Mouse (Mus musculus) left cerebral cortex, postnatal 25 days (tissue): Measurements from ENCODE around the gene Slc10a7. TPM values are rescaled to one million over a fixed set of nuclear protein-coding genes. Genes with fewer than 3 reads are reported as not detected.

Experiments
- DNase-seq, 2 experiments: peaks; one replicate each; pipeline ENCODE4 v3.0.0; 2022; ENCODE audit warnings: low spot score in 2 of 2, mixed read lengths in 1 of 2
- intact Hi-C: fragments of 180-260 bp; cut with DNase I; formaldehyde crosslinking; loops from one replicate; pipeline ENCODE4 v1.15.1; 2025
- total RNA-seq, 2 experiments: library from RNA; stranded (reverse); gene quantifications; 2 replicates each; pipeline ENCODE4 v1.2.3; 2021

The Slc10a7 gene
- total RNA-seq, 2 experiments from 2014 or later, result 5.9 to 6.2 TPM

GRCm38 (mm10) chr8:78609301-78609700 lies 100.2 kb downstream of the Slc10a7 start:
- intact Hi-C loops, result no loop called here
- DNase-seq, result no peak

GRCm38 (mm10) chr8:78611019-78611418 lies 101.9 kb downstream of the Slc10a7 start:
- no peak for DNase-seq
- intact Hi-C loops, result no loop called here

GRCm38 (mm10) chr8:78622362-78622761 lies 113.2 kb downstream of the Slc10a7 start:
- DNase-seq, result no peak
- intact Hi-C loops, result no loop called here

GRCm38 (mm10) chr8:78623972-78624371 lies 114.8 kb downstream of the Slc10a7 start:
- intact Hi-C loops, result no loop called here
- DNase-seq, result no peak

- DNase-seq, result no peak
- intact Hi-C loops, result no loop called here
These were observed 115.7 kb downstream of the Slc10a7 start for GRCm38 (mm10) chr8:78624738-78625442.

- no peak for DNase-seq
- intact Hi-C loops, result no loop called here
These were observed 117.5 kb downstream of the Slc10a7 start for GRCm38 (mm10) chr8:78626632-78627031.

- intact Hi-C loops, result no loop called here
- DNase-seq, result no peak
These were observed 118.6 kb downstream of the Slc10a7 start for GRCm38 (mm10) chr8:78627793-78628192.

GRCm38 (mm10) chr8:78630414-78631164 lies 121.4 kb downstream of the Slc10a7 start:
- intact Hi-C loops, result no loop called here
- no peak for DNase-seq

GRCm38 (mm10) chr8:78633012-78633411 lies 123.9 kb downstream of the Slc10a7 start:
- no peak for DNase-seq
- intact Hi-C loops, result no loop called here

- intact Hi-C loops, result no loop called here
- no peak for DNase-seq
These were observed 124.9 kb downstream of the Slc10a7 start for GRCm38 (mm10) chr8:78634018-78634417.

- no peak for DNase-seq
- intact Hi-C loops, result no loop called here
These were observed 125.5 kb downstream of the Slc10a7 start for GRCm38 (mm10) chr8:78634523-78635240.

GRCm38 (mm10) chr8:78635241-78635771 lies 126.2 kb downstream of the Slc10a7 start:
- intact Hi-C loops, result no loop called here
- DNase-seq, result no peak

- intact Hi-C loops, result no loop called here
- no peak for DNase-seq
These were observed 132.8 kb downstream of the Slc10a7 start for GRCm38 (mm10) chr8:78641919-78642318.

GRCm38 (mm10) chr8:78642376-78642775 lies 133.2 kb downstream of the Slc10a7 start:
- intact Hi-C loops, result no loop called here
- DNase-seq, result no peak

GRCm38 (mm10) chr8:78647000-78647656 lies 138.0 kb downstream of the Slc10a7 start:
- DNase-seq, result peak in 1 of 2 experiments; percentile 67
- intact Hi-C loops, result loop anchor here (5.0 kb wide), 2 partner anchors 140 to 205 kb away; partner anchors contain the start of genes Rbmxl1 and Slc10a7

- no peak for DNase-seq
- intact Hi-C loops, result loop anchor here (2.0 to 5.0 kb wide), 3 partner anchors 141 to 585 kb away; partner anchors contain the start of genes Rbmxl1 and Slc10a7
These were observed 138.7 kb downstream of the Slc10a7 start for GRCm38 (mm10) chr8:78647846-78648245.

- intact Hi-C loops, result loop anchor here (1.0 to 5.0 kb wide), 4 partner anchors 142 to 586 kb away; partner anchors contain the start of genes Rbmxl1 and Slc10a7
- peak; percentile 69 to 82 for DNase-seq
These were observed 139.8 kb downstream of the Slc10a7 start for GRCm38 (mm10) chr8:78648918-78649317.

GRCm38 (mm10) chr8:78651670-78652069 lies 142.5 kb downstream of the Slc10a7 start:
- DNase-seq, result no peak
- intact Hi-C loops, result loop anchor here (2.0 kb wide), 1 partner anchor 89 kb away; no protein-coding TSS in a partner anchor

- DNase-seq, result no peak
- intact Hi-C loops, result no loop called here
These were observed 146.4 kb downstream of the Slc10a7 start for GRCm38 (mm10) chr8:78655351-78656045.
